In the genomic region with DNA sequence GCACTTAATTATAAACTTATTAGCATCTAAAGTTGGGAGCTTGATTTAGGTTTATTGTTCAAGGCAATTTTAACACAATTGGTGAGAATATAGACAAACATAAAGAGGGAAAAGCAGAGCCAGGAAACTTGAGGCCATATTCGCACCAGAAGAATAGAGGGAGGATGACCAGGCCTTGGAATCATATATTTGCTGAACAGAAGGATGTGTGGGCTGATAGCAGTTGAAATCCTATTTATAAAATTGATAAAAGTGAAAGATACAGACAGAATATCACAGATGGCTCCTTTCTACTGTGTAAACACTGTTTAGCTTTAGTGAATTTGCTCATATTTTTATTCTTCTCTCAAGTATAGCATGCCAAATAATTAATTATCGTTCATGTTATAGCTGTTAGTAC, we compare ENCODE assay signal across 15 mouse cellular contexts.
"Had no signal": no experiment of that assay in that cellular context is flagged by ENCODE, and none has a peak within 500 bp of the region (broad histone marks: within the 10 kb centered on the region; RNA-seq: fewer than 3 reads in every experiment).

No protein-coding gene starts in this region.

- DNase-seq: kidney, adult 18-20 months; kidney, adult 9 months; kidney, postnatal 14 days; kidney, postnatal 4 days; liver, embryonic 13.5 days; lung, adult 2 months; right cerebral cortex, adult 18-20 months; right cerebral cortex, postnatal 25 days; thymus, postnatal 25 days had no signal

- H3K27ac ChIP-seq: liver, embryonic 13.5 days; macrophage; midbrain, embryonic 12.5 days; midbrain, embryonic 15.5 days; neural tube, embryonic 12.5 days; neural tube, embryonic 15.5 days; stomach, postnatal 0 days had no signal

- H3K4me3 ChIP-seq: liver, embryonic 13.5 days; midbrain, embryonic 12.5 days; midbrain, embryonic 15.5 days; neural tube, embryonic 12.5 days; neural tube, embryonic 15.5 days had no signal
